In the genomic region with DNA sequence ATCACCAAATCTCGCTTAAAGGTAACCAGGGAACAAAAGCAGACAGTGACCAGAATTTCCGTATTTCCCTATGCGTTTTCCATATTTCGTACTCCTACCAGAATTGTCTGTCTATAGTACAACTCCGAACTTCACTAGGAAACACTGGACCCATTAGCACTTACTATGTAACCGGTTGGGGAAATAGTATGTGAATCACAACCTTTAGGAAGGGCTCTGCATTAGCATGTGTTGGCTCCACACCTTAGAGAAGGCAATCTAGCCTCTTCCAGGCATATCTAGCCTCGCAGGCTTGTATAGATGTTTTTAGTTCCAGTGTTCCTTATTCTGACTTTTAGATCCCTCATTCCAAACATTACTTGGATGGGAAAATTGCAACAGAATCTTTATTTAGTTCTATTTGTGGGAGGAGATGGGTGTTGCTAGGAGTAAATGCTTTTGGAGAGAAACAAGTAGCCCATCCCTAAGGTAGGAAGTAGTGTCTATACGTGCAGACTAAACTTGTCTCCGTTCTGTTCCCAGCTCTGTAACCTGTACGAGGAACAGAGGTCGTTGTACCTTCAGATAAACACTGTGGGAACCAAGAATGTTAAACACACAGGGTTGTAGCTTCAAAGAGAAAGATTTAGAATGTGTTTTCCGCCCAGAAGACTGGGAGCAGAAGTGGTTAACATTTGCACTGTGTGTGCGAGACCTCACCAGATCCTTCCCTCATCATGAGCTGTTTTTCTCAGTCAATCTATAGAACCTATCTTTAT, we compare ENCODE assay signal across 8 mouse cellular contexts. TPM values are rescaled to one million over a fixed set of nuclear protein-coding genes. Genes with fewer than 3 reads are reported as not detected.
DNase-seq lines count a peak whose midpoint lies in the region; ATAC-seq and TF ChIP-seq lines count a peak whose summit lies in the region.

No protein-coding gene starts in this region.

- peak overlapping the region; percentile 88 for H3K27ac ChIP-seq in heart, embryonic 10.5 days
- H3K27ac ChIP-seq in CH12.LX (ENCODE audit: insufficient read depth, low read depth) = no peak overlapping the region
- peak overlapping the region; percentile 27; the same call in 1 of the 2 replicates for H3K27ac ChIP-seq in forebrain, embryonic 15.5 days (replicated peaks)
- peak overlapping the region; percentile 30 for H3K27ac ChIP-seq in liver, embryonic 15.5 days (replicated peaks)

- no peaks in the 10 kb centered on the region for H3K36me3 ChIP-seq in heart, embryonic 10.5 days
- H3K36me3 ChIP-seq in CH12.LX (replicated peaks in 1 of 2; ENCODE audit: control insufficient read depth in 1 of 2, insufficient read depth in 1 of 2, low read length in 1 of 2) = peaks cover 9 to 37% of the 10 kb centered on the region in 2 experiments
- H3K36me3 ChIP-seq in forebrain, embryonic 15.5 days = peaks cover 3% of the 10 kb centered on the region; the same call in 1 of the 2 replicates
- no peaks in the 10 kb centered on the region; the same call in 1 of the 2 replicates for H3K36me3 ChIP-seq in liver, embryonic 15.5 days (replicated peaks)

- TF ChIP-seq EP300 in CH12.LX (IDR thresholded peaks at IDR 0.05; ENCODE audit: low read length) = no peak

- H3K4me2 ChIP-seq in CH12.LX (ENCODE audit: insufficient read depth, low read depth, poor library complexity, severe bottlenecking) = peak overlapping the region; percentile 78
- H3K4me2 ChIP-seq in forebrain, embryonic 15.5 days (replicated peaks) = peak overlapping the region; percentile 64
- peak overlapping the region; percentile 88 for H3K4me2 ChIP-seq in liver, embryonic 15.5 days

- dilution Hi-C loops in CH12.LX (cut with MboI; ENCODE audit: extremely low pct_ligation_motif_present, extremely low pct_unique_long_range_greater_than_20kb, low sequenced_read_pairs) = no loop called here

- H3K79me2 ChIP-seq in CH12.LX (replicated peaks; ENCODE audit: control insufficient read depth, extremely low read depth, insufficient read depth, poor library complexity, severe bottlenecking) = no peaks in the 10 kb centered on the region; the same call in 1 of the 2 replicates

- 45% methylated on average over 13 of the region's 13 CpGs for WGBS in heart, embryonic 10.5 days
- WGBS in forebrain, embryonic 15.5 days = 48% methylated on average over 13 of the region's 13 CpGs
- WGBS in liver, embryonic 15.5 days (ENCODE audit: insufficient replicate concordance) = 29% methylated on average over 13 of the region's 13 CpGs

- no peaks in the 10 kb centered on the region for H3K9me3 ChIP-seq in heart, embryonic 10.5 days
- no peaks in the 10 kb centered on the region for H3K9me3 ChIP-seq in CH12.LX (replicated peaks; ENCODE audit: low read length)
- no peaks in the 10 kb centered on the region for H3K9me3 ChIP-seq in forebrain, embryonic 15.5 days
- no peaks in the 10 kb centered on the region for H3K9me3 ChIP-seq in liver, embryonic 15.5 days (replicated peaks)

- peak overlapping the region; percentile 40 for H3K9ac ChIP-seq in CH12.LX (ENCODE audit: insufficient read depth, low read depth)
- peak overlapping the region; percentile 61 for H3K9ac ChIP-seq in forebrain, embryonic 15.5 days (replicated peaks)
- H3K9ac ChIP-seq in liver, embryonic 15.5 days = peak overlapping the region; percentile 71; the same call in 1 of the 2 replicates

- DNase-seq in heart, embryonic 10.5 days (ENCODE audit: low spot score) = no peak
- no peak for DNase-seq in heart, adult 8-10 months (ENCODE audit: low spot score)
- no peak for DNase-seq in CH12.LX (ENCODE audit: extremely low read depth)
- no peak for DNase-seq in embryo, embryonic 11 days
- DNase-seq in right cerebral cortex, adult 18-20 months = no peak
- DNase-seq in right cerebral cortex, postnatal 10 days (ENCODE audit: low spot score in 2 of 2) = no peak

- in situ Hi-C loops in CH12.LX (cut with MboI; ENCODE audit: low pct_ligation_motif_present, low pct_unique_long_range_greater_than_20kb, low sequenced_read_pairs) = loop anchor here (25.0 kb wide), 2 partner anchors 450 to 575 kb away; a partner anchor contains a TSS

- no peak for TF ChIP-seq CTCF in CH12.LX (conservative IDR thresholded peaks at IDR 0.05 in 1 of 2, IDR thresholded peaks at IDR 0.05 in 1 of 2; ENCODE audit: low read depth in 2 of 2, low read length in 2 of 2)

- no peaks in the 10 kb centered on the region for H3K27me3 ChIP-seq in heart, embryonic 10.5 days (ENCODE audit: insufficient read depth, poor library complexity, severe bottlenecking)
- no peaks in the 10 kb centered on the region for H3K27me3 ChIP-seq in CH12.LX (replicated peaks)
- no peaks in the 10 kb centered on the region for H3K27me3 ChIP-seq in forebrain, embryonic 15.5 days
- H3K27me3 ChIP-seq in liver, embryonic 15.5 days = no peaks in the 10 kb centered on the region

- ATAC-seq in forebrain, embryonic 15.5 days (replicated peaks) = peak; percentile 49
- ATAC-seq in liver, embryonic 15.5 days (ENCODE audit: insufficient read depth) = no peak

- peak overlapping the region; percentile 72 for H3K4me3 ChIP-seq in heart, embryonic 10.5 days
- peak overlapping the region; percentile 51 to 56 (median 53) for H3K4me3 ChIP-seq in CH12.LX (replicated peaks in 1 of 3; ENCODE audit: low read depth in 2 of 3, low read length in 2 of 3, poor library complexity in 1 of 3)
- H3K4me3 ChIP-seq in forebrain, embryonic 15.5 days = peak overlapping the region; percentile 55
- peak overlapping the region; percentile 64 for H3K4me3 ChIP-seq in liver, embryonic 15.5 days (replicated peaks)

- no peak for TF ChIP-seq RAD21 in CH12.LX (IDR thresholded peaks at IDR 0.05; ENCODE audit: low read depth, low read length)

- H3K4me1 ChIP-seq in heart, embryonic 10.5 days = peaks cover 11% of the 10 kb centered on the region; the same call in 1 of the 2 replicates
- H3K4me1 ChIP-seq in CH12.LX (ENCODE audit: control insufficient read depth in 1 of 2, insufficient read depth in 2 of 2) = peaks cover 21 to 50% of the 10 kb centered on the region in 2 experiments
- peaks cover 23% of the 10 kb centered on the region for H3K4me1 ChIP-seq in forebrain, embryonic 15.5 days
- H3K4me1 ChIP-seq in liver, embryonic 15.5 days (replicated peaks) = peaks cover 40% of the 10 kb centered on the region

- no peak for TF ChIP-seq POLR2A in CH12.LX (IDR thresholded peaks at IDR 0.05; ENCODE audit: low read depth, low read length)

TF ChIP-seq in CH12.LX, 34 proteins besides CTCF, POLR2A, EP300 and RAD21 (continues in another document):
- TF ChIP-seq USF2 (conservative IDR thresholded peaks at IDR 0.05; ENCODE audit: low read depth, low read length) = no peak
- TF ChIP-seq MXI1 (IDR thresholded peaks at IDR 0.05; ENCODE audit: low read depth, low read length) = no peak
- TF ChIP-seq ZKSCAN1 (IDR thresholded peaks at IDR 0.05; ENCODE audit: borderline replicate concordance, low read depth, low read length) = no peak
- TF ChIP-seq CHD2 (IDR thresholded peaks at IDR 0.05; ENCODE audit: low read length) = no peak
- TF ChIP-seq E2F4 (IDR thresholded peaks at IDR 0.05; ENCODE audit: insufficient replicate concordance, low read depth, low read length) = no peak
- no peak for TF ChIP-seq ELF1 (IDR thresholded peaks at IDR 0.05; ENCODE audit: low read depth, low read length)
- TF ChIP-seq JUND (conservative IDR thresholded peaks at IDR 0.05; ENCODE audit: low read depth, low read length) = no peak

RNA-seq across cellular contexts. Expression of a gene that starts 4.8 kb away (rescaled TPM):
- 41.5 and 42.5 TPM in 2 replicates for polyA plus RNA-seq in heart, embryonic 10.5 days (2016; fragmentation: Nextera tagmentation; extraction: Ambion mirVana)
- total RNA-seq in heart, adult 8-10 months (2022) = 10 to 100 TPM; 26.7 to 34.5 (median 28.7) TPM
- total RNA-seq in CH12.LX (2012; rRNA removed) = 27.7 and 31.3 TPM in 2 replicates
- total RNA-seq in CH12.LX (2014; rRNA removed) = 27.9 and 33.0 TPM in 2 replicates
- polyA plus RNA-seq in CH12.LX (2012; ENCODE audit: insufficient read length, low read depth) = 38.3 and 40.6 TPM in 2 replicates
- polyA plus RNA-seq in forebrain, embryonic 15.5 days (2015; fragmentation: Nextera tagmentation; extraction: Ambion mirVana) = 105 and 107 TPM in 2 replicates
- 28.9 and 29.8 TPM in 2 replicates for polyA plus RNA-seq in liver, embryonic 15.5 days (2015; fragmentation: Nextera tagmentation; extraction: Ambion mirVana)

RNA-seq across cellular contexts. Expression of a gene that starts 4.9 kb away (rescaled TPM):
- polyA plus RNA-seq in heart, embryonic 10.5 days (2016; fragmentation: Nextera tagmentation; extraction: Ambion mirVana) = 0.39 and 0.41 TPM in 2 replicates
- total RNA-seq in heart, adult 8-10 months (2022) = 1 to 10 TPM; 3.0 to 3.6 (median 3.4) TPM
- 4.7 and 6.7 TPM in 2 replicates for total RNA-seq in CH12.LX (2012; rRNA removed)
- total RNA-seq in CH12.LX (2014; rRNA removed) = 7.4 and 8.6 TPM in 2 replicates
- polyA plus RNA-seq in CH12.LX (2012; ENCODE audit: insufficient read length, low read depth) = 14.7 and 15.9 TPM in 2 replicates
- 0.66 and 0.78 TPM in 2 replicates for polyA plus RNA-seq in forebrain, embryonic 15.5 days (2015; fragmentation: Nextera tagmentation; extraction: Ambion mirVana)
- polyA plus RNA-seq in liver, embryonic 15.5 days (2015; fragmentation: Nextera tagmentation; extraction: Ambion mirVana) = 0.76 and 1.1 TPM in 2 replicates

RNA-seq across cellular contexts. Expression of a gene that starts 27.9 kb away (rescaled TPM):
- 0.38 TPM in 1 of 2 replicates, not detected in the other for polyA plus RNA-seq in heart, embryonic 10.5 days (2016; fragmentation: Nextera tagmentation; extraction: Ambion mirVana)
- not detected for total RNA-seq in heart, adult 8-10 months (2022)
- not detected in 2 replicates for total RNA-seq in CH12.LX (2012; rRNA removed)
- not detected in 2 replicates for total RNA-seq in CH12.LX (2014; rRNA removed)
- not detected in 2 replicates for polyA plus RNA-seq in CH12.LX (2012; ENCODE audit: insufficient read length, low read depth)
- polyA plus RNA-seq in forebrain, embryonic 15.5 days (2015; fragmentation: Nextera tagmentation; extraction: Ambion mirVana) = 1.8 and 3.4 TPM in 2 replicates
- polyA plus RNA-seq in liver, embryonic 15.5 days (2015; fragmentation: Nextera tagmentation; extraction: Ambion mirVana) = not detected in 2 replicates

RNA-seq across cellular contexts. Expression of a gene that starts 37.2 kb away (rescaled TPM):
- polyA plus RNA-seq in heart, embryonic 10.5 days (2016; fragmentation: Nextera tagmentation; extraction: Ambion mirVana) = 4.6 and 6.5 TPM in 2 replicates
- under 1 TPM in 1 of 4 experiments, not detected in 3; 0.63 TPM for total RNA-seq in heart, adult 8-10 months (2022)
- total RNA-seq in CH12.LX (2012; rRNA removed) (8.0 and 11.2 TPM in 2 replicates), CH12.LX (2014; rRNA removed) (8.5 and 9.8 TPM in 2 replicates)
- 5.1 and 5.7 TPM in 2 replicates for polyA plus RNA-seq in CH12.LX (2012; ENCODE audit: insufficient read length, low read depth)
- 1.3 and 1.4 TPM in 2 replicates for polyA plus RNA-seq in forebrain, embryonic 15.5 days (2015; fragmentation: Nextera tagmentation; extraction: Ambion mirVana)
- polyA plus RNA-seq in liver, embryonic 15.5 days (2015; fragmentation: Nextera tagmentation; extraction: Ambion mirVana) = 0.46 and 0.76 TPM in 2 replicates

RNA-seq across cellular contexts. Expression of a gene that starts 48.4 kb away (rescaled TPM):
- polyA plus RNA-seq in heart, embryonic 10.5 days (2016; fragmentation: Nextera tagmentation; extraction: Ambion mirVana) = not detected in 2 replicates
- under 1 TPM in 1 of 4 experiments, not detected in 3; 0.31 TPM for total RNA-seq in heart, adult 8-10 months (2022)
- 1.6 and 1.7 TPM in 2 replicates for total RNA-seq in CH12.LX (2012; rRNA removed)
- 1.4 and 2.4 TPM in 2 replicates for total RNA-seq in CH12.LX (2014; rRNA removed)
- 4.6 and 5.5 TPM in 2 replicates for polyA plus RNA-seq in CH12.LX (2012; ENCODE audit: insufficient read length, low read depth)
- polyA plus RNA-seq in forebrain, embryonic 15.5 days (2015; fragmentation: Nextera tagmentation; extraction: Ambion mirVana) = not detected in 2 replicates
- not detected in 2 replicates for polyA plus RNA-seq in liver, embryonic 15.5 days (2015; fragmentation: Nextera tagmentation; extraction: Ambion mirVana)
